Mouse (Mus musculus): Measurements from ENCODE around the gene Enpp1. TPM values are rescaled to one million over a fixed set of nuclear protein-coding genes. Genes with fewer than 3 reads are reported as not detected.

Enpp1 gene
- total RNA-seq, 2 experiments from 2014 or later, result 3.3 TPM

- no peak for DNase-seq (ENCODE audit: extremely low spot score in 1 of 2, low spot score in 1 of 2)
These were observed 108.2 kb downstream of the Enpp1 start for GRCm38 (mm10) chr10:24603727-24604126.

- no peak for DNase-seq (ENCODE audit: extremely low spot score in 1 of 2, low spot score in 1 of 2)
These were observed 108.9 kb downstream of the Enpp1 start for GRCm38 (mm10) chr10:24603035-24603434.

- no peak for DNase-seq (ENCODE audit: extremely low spot score in 1 of 2, low spot score in 1 of 2)
These were observed 112.2 kb downstream of the Enpp1 start for GRCm38 (mm10) chr10:24599802-24600201.

- no peak for DNase-seq (ENCODE audit: extremely low spot score in 1 of 2, low spot score in 1 of 2)
These were observed 113.3 kb downstream of the Enpp1 start for GRCm38 (mm10) chr10:24598693-24599092.

GRCm38 (mm10) chr10:24597789-24598188 is 114.2 kb downstream of the Enpp1 start:
- no peak for DNase-seq (ENCODE audit: extremely low spot score in 1 of 2, low spot score in 1 of 2)

GRCm38 (mm10) chr10:24596869-24597339 is 115.1 kb downstream of the Enpp1 start:
- DNase-seq (ENCODE audit: extremely low spot score in 1 of 2, low spot score in 1 of 2), result no peak

GRCm38 (mm10) chr10:24596003-24596868 is 115.7 kb downstream of the Enpp1 start:
- DNase-seq (ENCODE audit: extremely low spot score in 1 of 2, low spot score in 1 of 2), result no peak

- peak; percentile 19 to 30 for DNase-seq (ENCODE audit: extremely low spot score in 1 of 2, low spot score in 1 of 2)
These were observed 116.5 kb downstream of the Enpp1 start, which contains the start of gene Ccn2 for GRCm38 (mm10) chr10:24595250-24596002. Gene Ccn2, plus strand, starts transcription at chr10:24595442.

GRCm38 (mm10) chr10:24593556-24593955 is 118.4 kb downstream of the Enpp1 start:
- no peak for DNase-seq (ENCODE audit: extremely low spot score in 1 of 2, low spot score in 1 of 2)

GRCm38 (mm10) chr10:24592969-24593368 is 119.0 kb downstream of the Enpp1 start:
- no peak for DNase-seq (ENCODE audit: extremely low spot score in 1 of 2, low spot score in 1 of 2)

GRCm38 (mm10) chr10:24592318-24592717 is 119.6 kb downstream of the Enpp1 start:
- DNase-seq (ENCODE audit: extremely low spot score in 1 of 2, low spot score in 1 of 2), result no peak

- no peak for DNase-seq (ENCODE audit: extremely low spot score in 1 of 2, low spot score in 1 of 2)
These were observed 120.2 kb downstream of the Enpp1 start for GRCm38 (mm10) chr10:24591741-24592140.

- DNase-seq (ENCODE audit: extremely low spot score in 1 of 2, low spot score in 1 of 2), result peak; percentile 65 to 93
These were observed 120.8 kb downstream of the Enpp1 start for GRCm38 (mm10) chr10:24591136-24591535.

- DNase-seq (ENCODE audit: extremely low spot score in 1 of 2, low spot score in 1 of 2), result no peak
These were observed 121.4 kb downstream of the Enpp1 start for GRCm38 (mm10) chr10:24590546-24590945.

- no peak for DNase-seq (ENCODE audit: extremely low spot score in 1 of 2, low spot score in 1 of 2)
These were observed 122.7 kb downstream of the Enpp1 start for GRCm38 (mm10) chr10:24589238-24589637.

GRCm38 (mm10) chr10:24588824-24589223 is 123.1 kb downstream of the Enpp1 start:
- no peak for DNase-seq (ENCODE audit: extremely low spot score in 1 of 2, low spot score in 1 of 2)

Other genes starting within 250 kb of the Enpp1 start
- gene Ccn2, start 116.7 kb downstream of the Enpp1 start, total RNA-seq (2021), result 1 to 10 TPM; 6.9 to 7.4 TPM
- gene Enpp3, start 130.7 kb upstream of the Enpp1 start, total RNA-seq (2021), result under 1 TPM; 0.17 to 0.23 TPM
- 10 to 100 TPM; 31.9 to 42.9 TPM for gene Med23, start 157.8 kb upstream of the Enpp1 start, total RNA-seq (2021)
- gene Arg1, start 215.3 kb upstream of the Enpp1 start, total RNA-seq (2021), result under 1 TPM in 1 of 2 experiments, not detected in 1; 0.17 TPM